Mouse (Mus musculus): Measurements from ENCODE around the gene Pabpn1l. TPM values are rescaled to one million over a fixed set of nuclear protein-coding genes. Genes with fewer than 3 reads are reported as not detected.

Gene Pabpn1l
- polyA plus RNA-seq, 1 experiment: not detected

GRCm38 (mm10) chr8:122663670-122664069 lies 41.1 kb upstream of the Pabpn1l start:
- no peak overlapping the region for H3K4me3 ChIP-seq (ENCODE audit: insufficient read depth, low read length)
- H3K27ac ChIP-seq (ENCODE audit: insufficient read depth, low read length): no peak overlapping the region
- no peak for TF ChIP-seq POLR2A (IDR thresholded peaks at IDR 0.05; ENCODE audit: low read depth, low read length)
- TF ChIP-seq CTCF (IDR thresholded peaks at IDR 0.05; ENCODE audit: borderline replicate concordance, insufficient read depth, low read length): no peak
- peaks cover 11% of the 10 kb centered on the region for H3K4me1 ChIP-seq (ENCODE audit: control insufficient read depth, insufficient read depth, low read length)

- H3K27ac ChIP-seq (ENCODE audit: insufficient read depth, low read length): no peak overlapping the region
- TF ChIP-seq CTCF (IDR thresholded peaks at IDR 0.05; ENCODE audit: borderline replicate concordance, insufficient read depth, low read length): no peak
- no peak for TF ChIP-seq POLR2A (IDR thresholded peaks at IDR 0.05; ENCODE audit: low read depth, low read length)
- H3K4me1 ChIP-seq (ENCODE audit: control insufficient read depth, insufficient read depth, low read length): peaks cover 11% of the 10 kb centered on the region
- no peak overlapping the region for H3K4me3 ChIP-seq (ENCODE audit: insufficient read depth, low read length)
Measured at GRCm38 (mm10) chr8:122663106-122663505, 40.6 kb upstream of the Pabpn1l start.

DNA sequence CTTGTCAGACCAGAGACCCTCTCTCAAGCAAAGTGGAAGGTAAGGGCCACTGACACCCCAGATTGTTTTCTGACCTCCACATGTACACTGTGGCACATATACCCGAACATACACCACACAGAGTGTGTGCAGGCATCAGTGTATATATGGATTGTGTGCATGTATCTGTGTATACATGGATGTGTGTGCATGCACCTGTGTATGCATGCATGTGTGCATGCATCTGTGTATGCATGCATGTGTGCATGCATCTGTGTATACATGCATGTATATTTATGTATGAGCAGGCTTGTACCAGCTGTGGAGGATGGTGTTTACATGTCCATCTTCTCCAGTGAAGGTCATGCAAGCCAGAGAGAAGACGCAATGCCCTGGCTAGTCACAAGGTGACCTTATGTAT lies 39.4 kb upstream of the Pabpn1l start:
- H3K4me1 ChIP-seq (ENCODE audit: control insufficient read depth, insufficient read depth, low read length): peaks cover 14% of the 10 kb centered on the region
- no peak overlapping the region for H3K27ac ChIP-seq (ENCODE audit: insufficient read depth, low read length)
- TF ChIP-seq CTCF (IDR thresholded peaks at IDR 0.05; ENCODE audit: borderline replicate concordance, insufficient read depth, low read length) (no peak), POLR2A (IDR thresholded peaks at IDR 0.05; ENCODE audit: low read depth, low read length) (no peak)
- no peak overlapping the region for H3K4me3 ChIP-seq (ENCODE audit: insufficient read depth, low read length)

- Histone ChIP-seq H3K4me1 (ENCODE audit: control insufficient read depth, insufficient read depth, low read length) (peaks cover 14% of the 10 kb centered on the region), H3K27ac (ENCODE audit: insufficient read depth, low read length) (no peak overlapping the region), H3K4me3 (ENCODE audit: insufficient read depth, low read length) (no peak overlapping the region)
- TF ChIP-seq CTCF (IDR thresholded peaks at IDR 0.05; ENCODE audit: borderline replicate concordance, insufficient read depth, low read length) (no peak), POLR2A (IDR thresholded peaks at IDR 0.05; ENCODE audit: low read depth, low read length) (no peak)
Measured at GRCm38 (mm10) chr8:122661138-122661537, 38.6 kb upstream of the Pabpn1l start.

- no peak for TF ChIP-seq CTCF (IDR thresholded peaks at IDR 0.05; ENCODE audit: borderline replicate concordance, insufficient read depth, low read length)
- H3K4me3 ChIP-seq (ENCODE audit: insufficient read depth, low read length): no peak overlapping the region
- H3K4me1 ChIP-seq (ENCODE audit: control insufficient read depth, insufficient read depth, low read length): peaks cover 14% of the 10 kb centered on the region
- no peak overlapping the region for H3K27ac ChIP-seq (ENCODE audit: insufficient read depth, low read length)
Measured at GRCm38 (mm10) chr8:122660022-122660421, 37.5 kb upstream of the Pabpn1l start.

GRCm38 (mm10) chr8:122658807-122659160 lies 36.2 kb upstream of the Pabpn1l start:
- no peak for TF ChIP-seq POLR2A (IDR thresholded peaks at IDR 0.05; ENCODE audit: low read depth, low read length)
- no peak for TF ChIP-seq CTCF (IDR thresholded peaks at IDR 0.05; ENCODE audit: borderline replicate concordance, insufficient read depth, low read length)
- no peak overlapping the region for H3K27ac ChIP-seq (ENCODE audit: insufficient read depth, low read length)
- no peak overlapping the region for H3K4me3 ChIP-seq (ENCODE audit: insufficient read depth, low read length)
- peaks cover 14% of the 10 kb centered on the region for H3K4me1 ChIP-seq (ENCODE audit: control insufficient read depth, insufficient read depth, low read length)

DNA sequence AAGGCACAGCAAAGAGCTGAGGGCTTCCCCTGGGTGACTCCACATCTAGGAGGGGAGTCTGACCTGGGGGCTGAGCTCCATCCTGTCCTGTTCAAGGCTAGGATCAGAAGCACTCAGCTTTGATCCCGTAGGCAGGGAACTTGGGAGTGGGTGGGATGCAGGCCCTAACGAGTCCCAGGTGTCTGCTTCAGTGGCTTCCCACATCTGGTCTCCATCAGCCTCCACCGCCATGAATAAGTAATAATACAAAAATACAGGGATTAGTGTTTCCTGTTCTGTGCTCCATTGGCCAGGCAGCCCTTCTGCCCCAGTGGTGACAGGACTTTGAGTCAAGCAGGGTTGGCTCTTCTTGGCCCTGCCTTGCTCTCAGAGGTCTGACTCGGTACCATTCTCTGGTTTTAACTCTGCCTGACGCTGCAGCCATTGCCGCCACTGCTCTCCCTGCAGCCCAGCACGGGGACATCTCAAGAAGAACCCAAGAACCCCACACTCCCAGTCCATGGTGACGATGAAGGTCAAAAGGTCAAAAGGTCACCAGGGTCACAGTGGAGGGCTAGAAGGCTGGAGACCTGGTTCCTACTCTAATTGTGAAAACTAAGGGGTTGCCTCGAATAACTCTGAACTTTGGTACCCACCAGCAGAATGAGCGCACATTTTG lies 35.7 kb upstream of the Pabpn1l start:
- H3K4me1 ChIP-seq (ENCODE audit: control insufficient read depth, insufficient read depth, low read length): peaks cover 14% of the 10 kb centered on the region
- TF ChIP-seq POLR2A (IDR thresholded peaks at IDR 0.05; ENCODE audit: low read depth, low read length) (no peak), CTCF (IDR thresholded peaks at IDR 0.05; ENCODE audit: borderline replicate concordance, insufficient read depth, low read length) (no peak)
- no peak overlapping the region for H3K4me3 ChIP-seq (ENCODE audit: insufficient read depth, low read length)
- no peak overlapping the region for H3K27ac ChIP-seq (ENCODE audit: insufficient read depth, low read length)

GRCm38 (mm10) chr8:122656056-122656999 lies 33.8 kb upstream of the Pabpn1l start:
- Histone ChIP-seq H3K27ac (ENCODE audit: insufficient read depth, low read length) (no peak overlapping the region), H3K4me1 (ENCODE audit: control insufficient read depth, insufficient read depth, low read length) (peaks cover 9% of the 10 kb centered on the region), H3K4me3 (ENCODE audit: insufficient read depth, low read length) (no peak overlapping the region)
- TF ChIP-seq POLR2A (IDR thresholded peaks at IDR 0.05; ENCODE audit: low read depth, low read length) (no peak), CTCF (IDR thresholded peaks at IDR 0.05; ENCODE audit: borderline replicate concordance, insufficient read depth, low read length) (no peak)

- Histone ChIP-seq H3K4me1 (ENCODE audit: control insufficient read depth, insufficient read depth, low read length) (0 out of 2 replicates have a peak, but pooled peaks cover 3% of the 10 kb centered on the region), H3K4me3 (ENCODE audit: insufficient read depth, low read length) (no peak overlapping the region), H3K27ac (ENCODE audit: insufficient read depth, low read length) (no peak overlapping the region)
- no peak for TF ChIP-seq POLR2A (IDR thresholded peaks at IDR 0.05; ENCODE audit: low read depth, low read length)
- no peak for TF ChIP-seq CTCF (IDR thresholded peaks at IDR 0.05; ENCODE audit: borderline replicate concordance, insufficient read depth, low read length)
Measured at GRCm38 (mm10) chr8:122654768-122655167, 32.2 kb upstream of the Pabpn1l start.

GRCm38 (mm10) chr8:122652643-122653042 lies 30.1 kb upstream of the Pabpn1l start:
- no peaks in the 10 kb centered on the region for H3K4me1 ChIP-seq (ENCODE audit: control insufficient read depth, insufficient read depth, low read length)
- H3K4me3 ChIP-seq (ENCODE audit: insufficient read depth, low read length): no peak overlapping the region
- H3K27ac ChIP-seq (ENCODE audit: insufficient read depth, low read length): no peak overlapping the region
- TF ChIP-seq CTCF (IDR thresholded peaks at IDR 0.05; ENCODE audit: borderline replicate concordance, insufficient read depth, low read length): no peak
- TF ChIP-seq POLR2A (IDR thresholded peaks at IDR 0.05; ENCODE audit: low read depth, low read length): no peak
